Mouse (Mus musculus) right cerebral cortex, adult 18-20 months (tissue): Measurements from ENCODE around the gene Tada3.
"Not testable (repeated sequence)": the region's sequence is repeated elsewhere in the genome, so short reads cannot be mapped to it uniquely, and the experiment has no call there.

ENCODE experiments used
- DNase-seq: peaks from one replicate; pipeline ENCODE4 v3.0.0; 2022; ENCODE audit warnings: mixed read lengths

Gene Tada3

DNA sequence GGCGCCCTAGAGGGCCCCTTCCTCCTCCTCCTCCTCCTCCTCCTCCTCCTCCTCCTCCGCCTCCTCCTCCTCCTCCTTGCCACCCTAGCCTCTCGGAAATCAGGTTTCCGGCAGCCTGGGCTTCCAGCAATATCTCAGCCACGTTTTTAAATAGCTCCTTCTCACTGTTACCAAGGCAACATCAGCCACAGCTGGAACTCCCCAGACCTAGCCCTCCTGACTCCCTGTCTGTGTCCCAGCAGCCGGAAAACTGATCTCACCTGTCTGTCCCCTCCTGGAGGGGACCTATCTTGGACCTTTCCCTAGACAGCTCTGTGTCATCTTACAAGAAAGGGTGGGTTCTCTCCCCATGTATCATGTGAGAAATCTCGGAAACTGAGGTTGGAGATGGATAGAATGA is 35.4 kb downstream of the Tada3 start:
- DNase-seq = no peak

DNA sequence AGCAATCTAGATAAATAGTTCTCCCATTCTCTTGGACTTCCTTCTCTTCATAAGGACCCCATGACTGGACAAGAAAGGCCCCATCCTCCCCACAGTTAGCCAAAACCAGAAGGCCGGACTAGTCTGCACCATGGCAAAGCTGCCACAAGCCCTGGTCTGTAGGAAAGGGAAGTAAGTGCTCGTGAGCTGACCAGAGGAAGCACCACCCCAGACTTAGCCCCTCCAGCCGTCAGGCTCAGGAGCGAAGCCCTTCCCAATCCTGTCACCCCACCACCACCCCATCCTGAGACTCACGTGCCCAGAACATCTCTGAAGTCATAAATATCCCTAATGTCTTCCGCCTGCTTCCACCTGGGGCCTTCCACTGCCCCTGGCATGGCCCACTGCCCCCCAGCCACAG is 36.1 kb downstream of the Tada3 start:
- no peak for DNase-seq

DNA sequence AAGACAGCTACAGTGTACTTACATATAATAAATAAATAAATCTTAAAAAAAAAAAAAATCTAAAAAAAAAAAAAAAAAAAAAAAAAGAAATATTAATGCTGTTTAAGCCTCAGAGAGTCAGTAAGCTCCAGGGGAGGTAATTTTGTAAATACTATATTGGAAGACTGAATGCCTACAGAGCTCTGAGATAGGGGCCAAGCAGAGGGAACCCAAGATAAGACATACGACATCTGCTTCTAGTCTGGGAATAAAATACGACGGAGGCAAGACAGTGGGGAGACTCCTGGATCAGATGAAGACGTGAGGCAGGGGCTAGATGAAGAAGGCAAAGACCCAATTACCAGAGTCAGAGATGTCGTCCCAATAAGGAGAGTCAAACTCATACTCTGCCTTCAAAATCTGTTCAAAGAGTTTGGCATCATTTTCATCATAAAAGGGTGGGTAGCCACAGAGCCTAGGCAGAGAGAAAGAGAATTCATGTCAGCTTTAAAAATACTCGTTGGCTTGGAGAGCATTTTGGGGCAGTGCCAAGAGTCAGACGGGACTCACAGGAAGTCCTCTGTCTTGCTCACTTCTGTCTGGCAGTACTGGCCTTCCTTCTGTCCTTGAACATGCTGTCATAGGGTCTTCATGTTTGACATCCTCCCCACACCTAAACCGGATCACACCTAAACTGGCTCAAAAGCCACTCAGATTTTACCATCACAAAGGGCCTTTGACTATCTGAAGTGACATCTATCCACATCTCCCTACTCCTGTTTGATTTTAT is 40.6 kb downstream of the Tada3 start:
- DNase-seq = no peak

DNA sequence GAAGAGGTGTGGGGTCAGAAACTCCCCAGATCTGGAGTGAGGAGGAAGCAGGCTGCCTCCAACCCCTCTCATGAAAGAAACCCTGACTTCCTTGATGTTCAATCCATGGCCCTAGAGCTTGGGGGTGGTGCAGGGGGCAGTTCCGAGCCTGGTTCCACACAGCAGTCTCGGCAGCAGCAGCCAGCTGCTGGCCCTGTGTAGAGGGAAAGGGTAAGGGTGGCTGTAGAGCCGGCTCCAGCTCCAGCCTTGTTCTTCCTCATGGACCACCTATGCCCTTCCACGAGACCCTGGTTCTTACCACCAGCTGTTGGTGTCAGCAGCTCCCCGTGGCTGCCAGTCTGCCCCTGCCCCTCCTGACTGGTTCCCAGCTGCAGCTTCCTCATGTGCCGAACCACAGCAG is 43.5 kb downstream of the Tada3 start:
- no peak for DNase-seq

DNA sequence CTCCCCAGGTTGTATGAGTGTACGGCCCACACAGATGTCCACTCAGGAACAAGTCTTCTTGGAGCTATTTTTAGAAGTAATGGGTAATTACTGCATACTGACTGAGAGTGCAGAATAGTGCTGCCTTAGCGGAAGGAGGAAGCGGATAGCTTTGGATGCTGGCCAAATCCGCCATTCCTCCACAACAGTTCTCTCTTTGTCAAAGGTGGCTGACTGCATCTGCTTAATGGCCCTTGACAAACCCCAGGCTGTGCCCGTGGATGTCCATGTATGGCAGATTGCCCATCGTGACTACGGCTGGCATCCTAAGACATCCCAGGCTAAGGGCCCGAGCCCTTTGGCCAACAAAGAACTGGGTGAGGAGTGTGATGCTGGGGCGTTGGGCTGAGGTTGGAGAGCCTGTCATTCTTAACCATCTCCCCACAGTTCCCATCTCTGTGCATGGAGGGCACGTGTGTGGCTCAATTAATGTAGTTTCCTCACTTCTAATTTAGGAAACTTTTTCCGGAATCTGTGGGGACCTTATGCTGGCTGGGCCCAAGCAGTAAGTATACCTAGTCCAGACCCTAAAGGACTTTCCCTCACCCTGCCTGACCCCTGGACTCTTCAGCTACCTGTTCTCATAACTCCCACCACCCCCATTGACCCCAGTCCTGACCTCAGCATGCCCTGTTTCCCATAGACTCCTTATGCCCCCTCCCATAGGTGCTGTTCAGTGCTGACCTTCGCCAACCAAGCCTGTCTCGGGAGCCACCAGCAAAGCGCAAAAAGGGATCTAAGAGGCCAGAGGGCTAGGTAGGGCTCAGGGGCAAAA is 44.3 kb downstream of the Tada3 start:
- peak; percentile 67 for DNase-seq

DNA sequence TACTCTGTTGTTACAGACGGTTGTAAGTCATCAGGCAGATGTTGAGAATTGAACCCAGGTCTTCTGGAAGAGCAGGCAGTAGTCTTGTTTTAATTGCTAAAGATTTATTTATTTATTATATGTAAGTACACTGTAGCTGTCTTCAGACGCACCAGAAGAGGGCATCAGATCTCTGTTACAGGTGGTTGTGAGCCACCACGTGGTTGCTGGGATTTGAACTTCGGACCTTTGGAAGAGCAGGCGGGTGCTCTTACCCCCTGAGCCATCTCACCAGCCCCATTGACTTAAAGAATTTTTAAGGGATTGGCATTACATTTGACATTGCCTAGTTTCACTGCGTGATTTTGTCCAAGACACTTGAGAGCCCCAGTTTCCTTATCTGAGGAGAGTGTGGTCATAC is 44.9 kb downstream of the Tada3 start:
- not testable (repeated sequence) for DNase-seq

DNA sequence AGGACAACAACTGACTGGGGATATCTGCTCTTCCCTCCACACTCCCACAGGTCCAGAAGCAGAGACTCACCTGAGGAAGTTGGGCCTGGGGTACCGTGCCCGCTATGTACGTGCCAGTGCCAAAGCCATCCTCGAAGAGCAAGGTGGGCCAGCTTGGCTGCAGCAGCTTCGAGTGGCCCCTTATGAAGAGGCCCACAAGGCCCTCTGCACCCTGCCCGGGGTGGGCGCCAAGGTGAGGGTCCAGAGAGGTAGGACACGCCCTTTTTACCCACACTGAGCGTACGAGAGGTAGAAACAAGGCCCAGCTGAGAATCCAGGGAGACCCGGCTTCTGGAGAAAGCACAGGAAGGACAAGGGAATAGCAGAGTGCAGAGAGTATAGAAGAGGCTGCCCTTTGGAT is 46.0 kb downstream of the Tada3 start:
- no peak for DNase-seq

DNA sequence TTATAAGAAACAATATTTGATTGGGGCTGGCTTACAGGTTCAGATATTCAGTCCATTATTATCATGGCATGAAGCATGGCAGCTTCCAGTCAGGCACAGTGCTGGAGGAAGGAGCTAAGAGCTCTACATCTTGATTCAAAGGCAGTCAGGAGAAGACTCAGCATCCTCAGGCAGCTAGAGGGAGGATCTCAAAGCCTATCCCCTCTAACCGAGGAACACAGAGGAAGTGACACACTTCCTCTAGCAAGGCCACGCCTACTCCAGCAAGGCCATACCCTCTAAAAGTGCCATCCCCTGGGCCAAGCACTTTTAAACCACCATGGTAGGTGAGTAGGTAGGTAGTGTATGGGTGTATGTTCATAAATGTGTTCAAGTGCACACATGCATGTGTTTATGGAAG is 47.1 kb downstream of the Tada3 start:
- no peak for DNase-seq

DNA sequence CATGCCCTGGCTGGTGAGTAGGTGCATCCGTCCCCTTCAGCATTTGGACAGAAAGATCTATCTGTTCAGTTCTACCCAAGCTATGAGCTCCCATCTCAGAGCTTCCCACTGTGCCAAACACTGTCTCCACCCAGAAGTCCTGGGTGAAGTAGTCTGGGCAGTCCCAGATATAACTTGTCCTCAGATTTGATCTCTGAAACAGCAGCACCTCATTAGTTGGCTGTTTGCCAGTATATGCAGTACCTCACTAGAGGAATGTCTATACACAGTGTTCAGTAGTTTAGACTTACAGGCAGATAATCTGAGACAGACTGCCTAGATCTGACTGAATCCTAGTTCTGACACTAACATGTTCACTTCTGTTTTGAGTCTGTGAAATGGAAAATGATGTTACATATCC is 48.3 kb downstream of the Tada3 start:
- no peak for DNase-seq

DNA sequence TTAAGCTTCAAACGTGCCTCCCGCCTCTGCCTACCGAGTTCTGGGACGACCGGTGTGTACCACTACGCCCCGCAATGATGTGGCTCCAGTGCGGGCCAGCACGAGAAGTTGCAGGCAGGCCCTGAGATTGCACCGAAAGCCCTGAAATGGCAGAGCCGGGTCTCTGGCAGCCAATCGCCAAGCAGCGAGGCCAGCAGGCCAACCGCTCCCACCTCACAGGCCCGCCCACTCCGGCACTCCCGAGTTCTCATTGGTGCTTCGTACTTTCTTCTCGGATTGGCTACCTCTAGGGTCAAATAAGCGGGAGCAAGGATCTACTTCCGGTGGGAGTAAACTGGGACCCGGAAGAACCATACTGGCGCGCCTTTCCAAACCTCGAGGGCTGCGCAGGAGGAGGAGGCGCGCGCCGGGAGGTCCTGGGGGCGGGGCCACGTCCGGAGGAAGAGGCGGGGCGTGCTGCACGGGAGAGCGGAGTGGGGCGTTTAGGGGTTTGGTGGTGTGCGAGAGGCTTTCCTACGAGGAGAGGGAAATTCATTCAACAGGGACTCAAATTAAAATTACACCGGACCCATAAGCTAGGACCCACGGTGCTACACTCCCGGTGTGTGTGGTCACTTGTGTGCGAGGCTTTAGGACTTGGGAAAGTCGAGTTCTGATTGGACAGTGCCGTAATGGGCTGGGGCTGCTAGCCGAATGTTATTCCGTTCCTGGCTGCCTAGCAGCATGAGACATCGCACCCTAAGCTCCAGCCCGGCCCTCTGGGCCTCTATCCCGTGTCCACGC is 51.0 kb downstream of the Tada3 start, which contains the start of gene Ogg1:
Gene Ogg1, plus strand, starts transcription at position 440 of the 783 bp plus-strand sequence.
- DNase-seq = peak; percentile 100
